In genomic region chr3:60631754-60632153, GRCm38 (mm10) we compare ENCODE assay signal across 21 mouse cellular contexts.
DNase-seq lines count a peak whose midpoint lies in the region; ATAC-seq lines count a peak whose summit lies in the region.
"Had no signal": no experiment of that assay in that cellular context is flagged by ENCODE, and none has a peak within 500 bp of the region (broad histone marks: within the 10 kb centered on the region; RNA-seq: fewer than 3 reads in every experiment).

No protein-coding gene starts in this region.

- no peaks in the 10 kb centered on the region for H3K9me3 ChIP-seq in limb, embryonic 11.5 days (ENCODE audit: control insufficient read depth, low read length)
- H3K9me3 ChIP-seq in limb, embryonic 10.5 days (replicated peaks), result no peaks in the 10 kb centered on the region
- H3K9me3 ChIP-seq in midbrain, embryonic 16.5 days (replicated peaks; ENCODE audit: control insufficient read depth, low read length, poor library complexity, severe bottlenecking), result no peaks in the 10 kb centered on the region
- no peaks in the 10 kb centered on the region for H3K9me3 ChIP-seq in midbrain, embryonic 10.5 days (replicated peaks)
- no peaks in the 10 kb centered on the region for H3K9me3 ChIP-seq in forebrain, embryonic 11.5 days (ENCODE audit: control insufficient read depth, low read length)
- H3K9me3 ChIP-seq: embryonic facial prominence, embryonic 13.5 days; heart, embryonic 10.5 days had no signal

- H3K4me1 ChIP-seq in limb, embryonic 11.5 days (ENCODE audit: control insufficient read depth, insufficient read depth, low read length), result no peaks in the 10 kb centered on the region
- no peaks in the 10 kb centered on the region for H3K4me1 ChIP-seq in limb, embryonic 10.5 days
- no peaks in the 10 kb centered on the region for H3K4me1 ChIP-seq in midbrain, embryonic 16.5 days (ENCODE audit: control insufficient read depth, insufficient read depth, low read length)
- H3K4me1 ChIP-seq in midbrain, embryonic 10.5 days, result no peaks in the 10 kb centered on the region
- H3K4me1 ChIP-seq in forebrain, embryonic 11.5 days (replicated peaks; ENCODE audit: control insufficient read depth, insufficient read depth, low read length), result no peaks in the 10 kb centered on the region
- H3K4me1 ChIP-seq: embryonic facial prominence, embryonic 13.5 days; heart, embryonic 10.5 days had no signal

- H3K27me3 ChIP-seq in limb, embryonic 11.5 days (ENCODE audit: control insufficient read depth, insufficient read depth, low read length), result no peaks in the 10 kb centered on the region
- H3K27me3 ChIP-seq in limb, embryonic 10.5 days (ENCODE audit: low read depth, poor library complexity, severe bottlenecking), result no peaks in the 10 kb centered on the region
- no peaks in the 10 kb centered on the region for H3K27me3 ChIP-seq in midbrain, embryonic 16.5 days (ENCODE audit: control insufficient read depth, insufficient read depth, low read depth, low read length)
- H3K27me3 ChIP-seq in midbrain, embryonic 10.5 days (ENCODE audit: low read depth, poor library complexity, severe bottlenecking), result no peaks in the 10 kb centered on the region
- no peaks in the 10 kb centered on the region for H3K27me3 ChIP-seq in forebrain, embryonic 11.5 days (ENCODE audit: control insufficient read depth, insufficient read depth, low read length)
- H3K27me3 ChIP-seq: embryonic facial prominence, embryonic 13.5 days had no signal

- H3K9ac ChIP-seq in limb, embryonic 11.5 days (ENCODE audit: low read length), result no peak overlapping the region
- no peak overlapping the region for H3K9ac ChIP-seq in midbrain, embryonic 16.5 days (ENCODE audit: low read depth, low read length)
- H3K9ac ChIP-seq in forebrain, embryonic 11.5 days (ENCODE audit: low read length), result no peak overlapping the region
- H3K9ac ChIP-seq: embryonic facial prominence, embryonic 13.5 days; lung, embryonic 14.5 days had no signal

- DNase-seq in heart, adult 11 months, result peak; percentile 82
- DNase-seq in heart, postnatal 4 days, result no peak
- no peak for DNase-seq in limb, embryonic 11.5 days (ENCODE audit: low spot score)
- no peak for DNase-seq in limb, embryonic 10.5 days (ENCODE audit: low spot score)
- DNase-seq in midbrain, embryonic 10.5 days (ENCODE audit: low spot score), result no peak
- DNase-seq in naive thymus-derived CD4-positive, alpha-beta T cell, adult 2 months (ENCODE audit: low read depth), result peak; percentile 7
- no peak for DNase-seq in forebrain, embryonic 11.5 days (ENCODE audit: low spot score)
- DNase-seq: adrenal gland, postnatal 14 days; cerebellum, adult 2 months; cerebellum, postnatal 25 days; lung, embryonic 14.5 days; lung, postnatal 4 days; right cerebral cortex, postnatal 14 days; thymus, adult 2 months had no signal

- ATAC-seq in limb, embryonic 11.5 days (ENCODE audit: insufficient number of reproducible peaks, low FRiP score, low TSS enrichment, low read depth), result 0 out of 2 replicates have a peak, but pooled peaks have one; percentile 39
- ATAC-seq in midbrain, embryonic 16.5 days, result peak; percentile 17; the same call in 1 of the 2 replicates
- ATAC-seq in forebrain, embryonic 11.5 days (replicated peaks; ENCODE audit: low FRiP score), result no peak
- ATAC-seq: forebrain, embryonic 14.5 days had no signal

- no peaks in the 10 kb centered on the region for H3K36me3 ChIP-seq in limb, embryonic 11.5 days (ENCODE audit: control insufficient read depth, insufficient read depth, low read length)
- H3K36me3 ChIP-seq in limb, embryonic 10.5 days, result peaks cover 9% of the 10 kb centered on the region
- no peaks in the 10 kb centered on the region; the same call in 1 of the 2 replicates for H3K36me3 ChIP-seq in midbrain, embryonic 16.5 days (ENCODE audit: control insufficient read depth, insufficient read depth, low read length)
- no peaks in the 10 kb centered on the region for H3K36me3 ChIP-seq in midbrain, embryonic 10.5 days
- H3K36me3 ChIP-seq in forebrain, embryonic 11.5 days (ENCODE audit: control insufficient read depth, insufficient read depth, low read length), result no peaks in the 10 kb centered on the region

- no peak overlapping the region for H3K27ac ChIP-seq in limb, embryonic 11.5 days (replicated peaks; ENCODE audit: low read depth, low read length)
- H3K27ac ChIP-seq in limb, embryonic 10.5 days, result no peak overlapping the region
- H3K27ac ChIP-seq in midbrain, embryonic 16.5 days (ENCODE audit: low read length), result no peak overlapping the region
- H3K27ac ChIP-seq in midbrain, embryonic 10.5 days (replicated peaks), result no peak overlapping the region
- no peak overlapping the region for H3K27ac ChIP-seq in forebrain, embryonic 11.5 days (ENCODE audit: low read depth, low read length)
- H3K27ac ChIP-seq: embryonic facial prominence, embryonic 13.5 days; heart, embryonic 10.5 days; hindbrain, postnatal 0 days; left cerebral cortex, adult 2 months; stomach, postnatal 0 days had no signal

- no peak overlapping the region for H3K4me2 ChIP-seq in limb, embryonic 11.5 days (ENCODE audit: low read depth, severe bottlenecking)
- no peak overlapping the region for H3K4me2 ChIP-seq in midbrain, embryonic 16.5 days (ENCODE audit: low read length)
- no peak overlapping the region for H3K4me2 ChIP-seq in forebrain, embryonic 11.5 days (ENCODE audit: low read depth, low read length, severe bottlenecking)
- H3K4me2 ChIP-seq: embryonic facial prominence, embryonic 13.5 days; lung, embryonic 14.5 days had no signal

- WGBS in limb, embryonic 11.5 days, result 92% methylated on average over 5 of the region's 5 CpGs
- WGBS in limb, embryonic 10.5 days, result 86% methylated on average over 5 of the region's 5 CpGs
- 89% methylated on average over 5 of the region's 5 CpGs for WGBS in midbrain, embryonic 16.5 days
- WGBS in midbrain, embryonic 10.5 days, result 90% methylated on average over 5 of the region's 5 CpGs
- 87% methylated on average over 5 of the region's 5 CpGs for WGBS in forebrain, embryonic 11.5 days

- no peak overlapping the region for H3K4me3 ChIP-seq in limb, embryonic 11.5 days (ENCODE audit: low read depth, low read length)
- H3K4me3 ChIP-seq in limb, embryonic 10.5 days, result no peak overlapping the region
- H3K4me3 ChIP-seq in midbrain, embryonic 16.5 days (ENCODE audit: low read depth, low read length), result no peak overlapping the region
- no peak overlapping the region for H3K4me3 ChIP-seq in midbrain, embryonic 10.5 days
- H3K4me3 ChIP-seq in forebrain, embryonic 11.5 days (ENCODE audit: low read depth, low read length), result no peak overlapping the region
- H3K4me3 ChIP-seq: embryonic facial prominence, embryonic 13.5 days; heart, embryonic 10.5 days; left cerebral cortex, adult 2 months had no signal

Comparison
In these comparisons a context has a peak if more than half of its experiments do, and no peak if none do; other contexts are left out.
1. DNase-seq: peak in heart, adult 11 months (single experiment) and naive thymus-derived CD4-positive, alpha-beta T cell, adult 2 months (single experiment); none in heart, postnatal 4 days (single experiment), limb, embryonic 11.5 days (single experiment), limb, embryonic 10.5 days (single experiment), midbrain, embryonic 10.5 days (single experiment) and forebrain, embryonic 11.5 days (single experiment).